Mouse (Mus musculus) CD4-positive, CD25-positive, alpha-beta regulatory T cell, adult 9 weeks (primary cell): ENCODE results near the gene Rbm24. TPM values are rescaled to one million over a fixed set of nuclear protein-coding genes. Genes with fewer than 3 reads are reported as not detected.

Source experiments
- polyA plus RNA-seq: library from polyadenylated mRNA; unstranded; fragments of 100-300 nt; shearing (Covaris generic); gene quantifications from one replicate; pipeline ENCODE4 v1.2.1, GENCODE M21; 2017

Gene Rbm24
- polyA plus RNA-seq, result not detected

GRCm38 (mm10) chr13:46418141-46418601, at the start of gene Rbm24:
TSS of gene Rbm24 (plus strand) at chr13:46418434.

Other genes starting within 250 kb of the Rbm24 start
- gene Stmnd1, start 144.7 kb upstream of the Rbm24 start, polyA plus RNA-seq, result not detected
- 0.83 TPM for gene Cap2, start 83.4 kb downstream of the Rbm24 start, polyA plus RNA-seq